15 mouse cellular contexts compared by ENCODE assay signal in genomic region chr5:112997516-112998186, GRCm38 (mm10). TPM values are rescaled to one million over a fixed set of nuclear protein-coding genes. Genes with fewer than 3 reads are reported as not detected.
DNase-seq lines count a peak whose midpoint lies in the region; ATAC-seq and TF ChIP-seq lines count a peak whose summit lies in the region.
"Had no signal": no experiment of that assay in that cellular context is flagged by ENCODE, and none has a peak within 500 bp of the region (broad histone marks: within the 10 kb centered on the region; RNA-seq: fewer than 3 reads in every experiment).

No protein-coding gene starts in this region.

- TF ChIP-seq CTCF in layer of hippocampus, adult 2 months (conservative IDR thresholded peaks at IDR 0.05) = no peak

- no peak for DNase-seq in embryonic facial prominence, embryonic 10.5 days (ENCODE audit: low spot score)
- DNase-seq in layer of hippocampus, adult 2 months (ENCODE audit: low spot score in 2 of 2) = peak in 1 of 2 experiments; percentile 60
- no peak for DNase-seq in layer of hippocampus, adult 9-10 months (ENCODE audit: low spot score)
- DNase-seq in adrenal gland, postnatal 4 days (ENCODE audit: low spot score in 2 of 2) = no peak
- no peak for DNase-seq in gastrocnemius, postnatal 25 days
- DNase-seq: adrenal gland, postnatal 25 days; cerebellum, adult 8-10 months; gastrocnemius, postnatal 10 days; liver, embryonic 13.5 days; thymus, adult 18-20 months had no signal

- H3K9me3 ChIP-seq in embryonic facial prominence, embryonic 13.5 days = no peaks in the 10 kb centered on the region
- no peaks in the 10 kb centered on the region for H3K9me3 ChIP-seq in embryonic facial prominence, embryonic 10.5 days
- no peaks in the 10 kb centered on the region; the same call in 1 of the 2 replicates for H3K9me3 ChIP-seq in hindbrain, embryonic 16.5 days (ENCODE audit: control insufficient read depth, low read length)
- H3K9me3 ChIP-seq in midbrain, embryonic 16.5 days (replicated peaks; ENCODE audit: control insufficient read depth, low read length, poor library complexity, severe bottlenecking) = no peaks in the 10 kb centered on the region
- H3K9me3 ChIP-seq: liver, embryonic 13.5 days had no signal

- 54% methylated on average over 5 of the region's 5 CpGs for WGBS in embryonic facial prominence, embryonic 13.5 days
- WGBS in embryonic facial prominence, embryonic 10.5 days = 69% methylated on average over 5 of the region's 5 CpGs
- 26% methylated on average over 5 of the region's 5 CpGs for WGBS in hindbrain, embryonic 16.5 days
- WGBS in midbrain, embryonic 16.5 days = 23% methylated on average over 5 of the region's 5 CpGs

- H3K4me3 ChIP-seq in embryonic facial prominence, embryonic 13.5 days = no peak overlapping the region
- no peak overlapping the region for H3K4me3 ChIP-seq in embryonic facial prominence, embryonic 10.5 days
- H3K4me3 ChIP-seq in layer of hippocampus, adult 2 months = no peak overlapping the region
- H3K4me3 ChIP-seq in hindbrain, embryonic 16.5 days (ENCODE audit: low read length) = no peak overlapping the region
- H3K4me3 ChIP-seq in midbrain, embryonic 16.5 days (ENCODE audit: low read depth, low read length) = no peak overlapping the region
- H3K4me3 ChIP-seq: left cerebral cortex, adult 2 months; liver, embryonic 13.5 days had no signal

- peaks cover 15% of the 10 kb centered on the region for H3K4me1 ChIP-seq in embryonic facial prominence, embryonic 13.5 days
- H3K4me1 ChIP-seq in embryonic facial prominence, embryonic 10.5 days = peaks cover 5% of the 10 kb centered on the region; the same call in 1 of the 2 replicates
- peaks cover 5% of the 10 kb centered on the region for H3K4me1 ChIP-seq in hindbrain, embryonic 16.5 days (ENCODE audit: control insufficient read depth, insufficient read depth, low read depth, low read length)
- no peaks in the 10 kb centered on the region for H3K4me1 ChIP-seq in midbrain, embryonic 16.5 days (ENCODE audit: control insufficient read depth, insufficient read depth, low read length)

- H3K4me2 ChIP-seq in embryonic facial prominence, embryonic 13.5 days = no peak overlapping the region
- no peak overlapping the region for H3K4me2 ChIP-seq in hindbrain, embryonic 16.5 days (ENCODE audit: low read length)
- no peak overlapping the region for H3K4me2 ChIP-seq in midbrain, embryonic 16.5 days (ENCODE audit: low read length)
- H3K4me2 ChIP-seq: liver, embryonic 13.5 days had no signal

- no peak for ATAC-seq in embryonic facial prominence, embryonic 13.5 days (ENCODE audit: insufficient number of reproducible peaks, insufficient read depth, low FRiP score, low TSS enrichment, low read depth)
- ATAC-seq in hindbrain, embryonic 16.5 days = peak; percentile 81
- peak; percentile 54; the same call in 1 of the 2 replicates for ATAC-seq in midbrain, embryonic 16.5 days
- ATAC-seq: intestine, postnatal 0 days had no signal

- H3K9ac ChIP-seq in embryonic facial prominence, embryonic 13.5 days = no peak overlapping the region
- H3K9ac ChIP-seq in hindbrain, embryonic 16.5 days (ENCODE audit: low read depth, low read length) = no peak overlapping the region
- H3K9ac ChIP-seq in midbrain, embryonic 16.5 days (ENCODE audit: low read depth, low read length) = no peak overlapping the region
- H3K9ac ChIP-seq: liver, embryonic 13.5 days had no signal

- peak overlapping the region; percentile 13; the same call in 1 of the 2 replicates for H3K27ac ChIP-seq in embryonic facial prominence, embryonic 13.5 days
- H3K27ac ChIP-seq in embryonic facial prominence, embryonic 10.5 days (replicated peaks) = no peak overlapping the region
- H3K27ac ChIP-seq in layer of hippocampus, adult 2 months = peak overlapping the region; percentile 73
- peak overlapping the region; percentile 59; the same call in 1 of the 2 replicates for H3K27ac ChIP-seq in hindbrain, embryonic 16.5 days (ENCODE audit: low read depth, low read length)
- peak overlapping the region; percentile 43; the same call in 1 of the 2 replicates for H3K27ac ChIP-seq in midbrain, embryonic 16.5 days (ENCODE audit: low read length)
- H3K27ac ChIP-seq: left cerebral cortex, adult 2 months; liver, embryonic 13.5 days had no signal

- peaks cover 12% of the 10 kb centered on the region for H3K36me3 ChIP-seq in embryonic facial prominence, embryonic 13.5 days
- H3K36me3 ChIP-seq in embryonic facial prominence, embryonic 10.5 days (replicated peaks) = peaks cover 10% of the 10 kb centered on the region
- peaks cover 2% of the 10 kb centered on the region; the same call in 1 of the 2 replicates for H3K36me3 ChIP-seq in hindbrain, embryonic 16.5 days (ENCODE audit: control insufficient read depth, insufficient read depth, low read length)
- H3K36me3 ChIP-seq in midbrain, embryonic 16.5 days (ENCODE audit: control insufficient read depth, insufficient read depth, low read length) = peaks cover 7% of the 10 kb centered on the region

- no peaks in the 10 kb centered on the region for H3K27me3 ChIP-seq in embryonic facial prominence, embryonic 13.5 days
- H3K27me3 ChIP-seq in embryonic facial prominence, embryonic 10.5 days (replicated peaks; ENCODE audit: low read depth, poor library complexity, severe bottlenecking) = no peaks in the 10 kb centered on the region
- no peaks in the 10 kb centered on the region for H3K27me3 ChIP-seq in hindbrain, embryonic 16.5 days (replicated peaks; ENCODE audit: control insufficient read depth, insufficient read depth, low read length)
- H3K27me3 ChIP-seq in midbrain, embryonic 16.5 days (ENCODE audit: control insufficient read depth, insufficient read depth, low read depth, low read length) = no peaks in the 10 kb centered on the region
- H3K27me3 ChIP-seq: liver, embryonic 13.5 days had no signal

RNA-seq across cellular contexts. Expression of gene Grk3, which starts 17.9 kb away (rescaled TPM):
- polyA plus RNA-seq in embryonic facial prominence, embryonic 13.5 days (2015; fragmentation: Nextera tagmentation; extraction: Ambion mirVana) = 17.9 and 21.1 TPM in 2 replicates
- 5.9 and 6.0 TPM in 2 replicates for polyA plus RNA-seq in embryonic facial prominence, embryonic 10.5 days (2016; fragmentation: Nextera tagmentation; extraction: Ambion mirVana)
- 10 to 100 TPM; 80.3 to 84.6 TPM for total RNA-seq in layer of hippocampus, adult 2 months (2021)
- 27.2 and 30.8 TPM in 2 replicates for polyA plus RNA-seq in hindbrain, embryonic 16.5 days (2015; fragmentation: Nextera tagmentation; extraction: Ambion mirVana)
- 30.7 and 31.5 TPM in 2 replicates for polyA plus RNA-seq in midbrain, embryonic 16.5 days (2015; fragmentation: Nextera tagmentation; extraction: Ambion mirVana)
- 10 to 100 TPM; 29.1 to 31.8 TPM for total RNA-seq in adrenal gland, postnatal 4 days (2021)
- total RNA-seq in gastrocnemius, postnatal 25 days (2021) = 1 to 10 TPM; 3.6 to 4.5 TPM
